Mouse (Mus musculus): ENCODE results near the gene Ugt1a10.
"Not testable (repeated sequence)": the region's sequence is repeated elsewhere in the genome, so short reads cannot be mapped to it uniquely, and the experiment has no call there.

Ugt1a10 gene

GRCm38 (mm10) chr1:88055088-88055487 lies at the start of gene Ugt1a10:
TSS of gene Ugt1a10 (plus strand) at chr1:88055388.
- no peak for DNase-seq

GRCm38 (mm10) chr1:88007692-88008210 lies 47.4 kb upstream of the Ugt1a10 start:
- no peak for DNase-seq

- DNase-seq, result peak; percentile 86
Observed at GRCm38 (mm10) chr1:88008211-88008697, 46.9 kb upstream of the Ugt1a10 start, which contains the start of gene Usp40. TSS of gene Usp40 (minus strand) at chr1:88008551.

- DNase-seq, result no peak
Observed at GRCm38 (mm10) chr1:88008735-88009134, 46.5 kb upstream of the Ugt1a10 start.

GRCm38 (mm10) chr1:88009521-88009920 lies 45.7 kb upstream of the Ugt1a10 start:
- DNase-seq, result no peak

GRCm38 (mm10) chr1:88013726-88014125 lies 41.5 kb upstream of the Ugt1a10 start:
- DNase-seq, result no peak

GRCm38 (mm10) chr1:88014194-88014593 lies 41.0 kb upstream of the Ugt1a10 start:
- DNase-seq, result no peak

- no peak for DNase-seq
Observed at GRCm38 (mm10) chr1:88014671-88015070, 40.5 kb upstream of the Ugt1a10 start.

GRCm38 (mm10) chr1:88015371-88015770 lies 39.8 kb upstream of the Ugt1a10 start:
- no peak for DNase-seq

GRCm38 (mm10) chr1:88025244-88025643 lies 29.9 kb upstream of the Ugt1a10 start:
- DNase-seq, result not testable (repeated sequence)

GRCm38 (mm10) chr1:88043044-88043443 lies 12.1 kb upstream of the Ugt1a10 start:
- DNase-seq, result not testable (repeated sequence)

GRCm38 (mm10) chr1:88044832-88045437 lies 10.3 kb upstream of the Ugt1a10 start:
- not testable (repeated sequence) for DNase-seq

- DNase-seq, result not testable (repeated sequence)
Observed at GRCm38 (mm10) chr1:88047408-88047807, 7.8 kb upstream of the Ugt1a10 start.

GRCm38 (mm10) chr1:88066472-88067102 lies 11.4 kb downstream of the Ugt1a10 start:
- DNase-seq, result not testable (repeated sequence)

GRCm38 (mm10) chr1:88070495-88070894 lies 15.3 kb downstream of the Ugt1a10 start, which contains the start of gene Ugt1a9:
TSS of gene Ugt1a9 (plus strand) at chr1:88070800.
- DNase-seq, result no peak

- DNase-seq, result no peak
Observed at GRCm38 (mm10) chr1:88070902-88071301, 15.7 kb downstream of the Ugt1a10 start.

GRCm38 (mm10) chr1:88074471-88074870 lies 19.3 kb downstream of the Ugt1a10 start:
- no peak for DNase-seq

GRCm38 (mm10) chr1:88077128-88077527 lies 21.9 kb downstream of the Ugt1a10 start:
- no peak for DNase-seq

- DNase-seq, result no peak
Observed at GRCm38 (mm10) chr1:88081670-88082069, 26.5 kb downstream of the Ugt1a10 start.

- DNase-seq, result no peak
Observed at GRCm38 (mm10) chr1:88086125-88086524, 30.9 kb downstream of the Ugt1a10 start.

GRCm38 (mm10) chr1:88087513-88087912 lies 32.3 kb downstream of the Ugt1a10 start, which contains the start of gene Ugt1a8:
TSS of gene Ugt1a8 (plus strand) at chr1:88087813.
- no peak for DNase-seq

- DNase-seq, result no peak
Observed at GRCm38 (mm10) chr1:88092341-88092740, 37.2 kb downstream of the Ugt1a10 start.

- not testable (repeated sequence) for DNase-seq
Observed at GRCm38 (mm10) chr1:88094270-88094676, 39.1 kb downstream of the Ugt1a10 start.

- DNase-seq, result no peak
Observed at GRCm38 (mm10) chr1:88094941-88095492, 39.8 kb downstream of the Ugt1a10 start, which contains the start of gene Ugt1a7c. TSS of gene Ugt1a7c (plus strand) at chr1:88095062.
